Mouse (Mus musculus) C2C12 (cell line): ENCODE results near the gene Cyp4a32. TPM values are rescaled to one million over a fixed set of nuclear protein-coding genes. Genes with fewer than 3 reads are reported as not detected.
"Not testable (repeated sequence)": the region's sequence is repeated elsewhere in the genome, so short reads cannot be mapped to it uniquely, and the experiment has no call there.

ENCODE experiments used
- H3K27me3 ChIP-seq: one replicate; pipeline ENCODE4 v1.6.1; 2011; ENCODE audit not compliant: control insufficient read depth, insufficient read depth, insufficient read length
- H3K36me3 ChIP-seq: one replicate; pipeline ENCODE4 v1.6.1; 2011; ENCODE audit not compliant: control insufficient read depth, insufficient read depth
- H3K4me3 ChIP-seq: one replicate; pipeline ENCODE4 v1.5.1; 2011; ENCODE audit warnings: mild to moderate bottlenecking, control low read depth; ENCODE audit not compliant: poor library complexity, insufficient read depth, severe bottlenecking
- H3K79me2 ChIP-seq: one replicate; pipeline ENCODE4 v1.6.1; 2011; ENCODE audit not compliant: control insufficient read depth, insufficient read depth
- H3K79me3 ChIP-seq: one replicate; pipeline ENCODE4 v1.6.1; 2011; ENCODE audit warnings: low read depth, control low read depth
- H3ac ChIP-seq: one replicate; pipeline ENCODE3; 2011; ENCODE audit warnings: low read depth; ENCODE audit not compliant: control insufficient read depth, insufficient read length
- CEBPB ChIP-seq: IDR thresholded peaks from one replicate; pipeline ENCODE4 v1.6.1; 2011; ENCODE audit warnings: low read depth, mild to moderate bottlenecking, control low read depth, moderate library complexity
- CTCF ChIP-seq: IDR thresholded peaks from one replicate; pipeline ENCODE4 v1.5.1; 2011; ENCODE audit not compliant: control insufficient read depth, insufficient read depth, insufficient read length
- FOSL1 ChIP-seq: IDR thresholded peaks from one replicate; pipeline ENCODE4 v1.8.0; 2011; ENCODE audit warnings: mild to moderate bottlenecking, low read length; ENCODE audit not compliant: poor library complexity, insufficient read depth, severe bottlenecking
- MAX ChIP-seq: IDR thresholded peaks from one replicate; pipeline ENCODE4 v1.6.1; 2011; ENCODE audit warnings: mild to moderate bottlenecking, control low read depth
- MYOD1 ChIP-seq: IDR thresholded peaks from one replicate; pipeline ENCODE4 v1.6.1; 2011; ENCODE audit warnings: low read depth; ENCODE audit not compliant: control insufficient read depth, insufficient read length
- MYOG ChIP-seq: IDR thresholded peaks from one replicate; pipeline ENCODE4 v1.6.1; 2011; ENCODE audit not compliant: control insufficient read depth, insufficient read length; ENCODE audit errors: extremely low read depth
- USF1 ChIP-seq: IDR thresholded peaks from one replicate; pipeline ENCODE4 v1.6.1; 2011; ENCODE audit warnings: low read depth, mild to moderate bottlenecking, control low read depth, moderate library complexity
- long read RNA-seq, 2 experiments: library from polyadenylated mRNA; unstranded; transcript quantifications; one replicate each; pipeline ENCODE4 v2.0.0; 2019 to 2020
- polyA plus RNA-seq: library from polyadenylated mRNA; unstranded; fragments of >200 nt; fragmentation: generic; extraction: Trizol; gene quantifications from one replicate; pipeline ENCODE4 v1.2.1, GENCODE M21; 2012; ENCODE audit warnings: missing spikeins

Cyp4a32 gene
- not detected for polyA plus RNA-seq
- long read RNA-seq, experiment 1: 0 reads
- long read RNA-seq, experiment 2: 0 reads

DNA sequence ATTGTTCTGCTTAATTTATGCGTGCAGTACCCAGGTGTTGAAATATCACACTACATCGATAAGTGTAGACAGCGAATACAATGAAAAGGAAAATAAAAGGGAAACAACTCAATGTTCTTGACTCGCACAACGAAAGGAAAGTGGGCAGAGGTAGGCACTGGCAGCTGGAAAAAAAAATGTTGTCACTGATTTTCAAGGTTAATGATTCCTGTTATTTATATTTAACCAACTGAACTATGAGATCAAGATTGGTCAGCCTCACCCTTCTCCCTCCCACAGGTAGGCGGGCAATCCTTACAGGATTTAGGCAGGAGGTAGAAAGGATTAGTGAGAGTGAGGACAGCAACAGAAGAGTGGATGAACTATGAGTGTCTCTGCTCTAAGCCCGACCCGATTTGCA lies at the start of gene Cyp4a32:
Cyp4a32 (plus strand) TSS at position 359 of the 400 bp plus-strand sequence.
- not testable (repeated sequence) for H3ac ChIP-seq, H3K27me3 ChIP-seq, H3K4me3 ChIP-seq

DNA sequence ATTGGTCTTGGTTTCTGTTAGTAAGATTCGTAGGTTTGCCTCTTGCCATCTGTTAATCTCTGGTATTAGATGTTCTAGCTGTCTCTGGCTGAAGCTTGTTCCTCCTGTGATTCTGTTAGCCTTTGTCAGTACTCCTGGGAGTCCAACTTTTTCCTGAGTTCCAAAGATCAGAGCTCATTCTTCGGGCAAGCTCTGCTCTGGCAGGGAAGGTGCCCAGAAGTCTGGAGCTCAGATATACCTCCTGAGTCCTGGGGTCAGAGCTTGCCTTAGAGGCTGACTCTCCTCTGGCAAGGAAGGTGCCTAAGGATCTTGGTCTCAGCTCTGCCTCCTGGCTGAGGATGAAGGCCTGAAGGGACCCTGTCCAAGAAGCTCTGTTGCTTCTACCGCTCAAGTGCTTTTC lies 48.0 kb upstream of the Cyp4a32 start:
- Histone ChIP-seq H3K27me3 (no peaks in the 10 kb centered on the region), H3K79me2 (no peaks in the 10 kb centered on the region), H3ac (no peak overlapping the region), H3K4me3 (no peak overlapping the region), H3K79me3 (no peaks in the 10 kb centered on the region), H3K36me3 (no peaks in the 10 kb centered on the region)
- TF ChIP-seq CTCF (no peak), FOSL1 (no peak), MAX (no peak)

More for the DNA sequence above, at the start of gene Cyp4a32:
- not testable (repeated sequence) for H3K79me2 ChIP-seq, H3K79me3 ChIP-seq, H3K36me3 ChIP-seq

DNA sequence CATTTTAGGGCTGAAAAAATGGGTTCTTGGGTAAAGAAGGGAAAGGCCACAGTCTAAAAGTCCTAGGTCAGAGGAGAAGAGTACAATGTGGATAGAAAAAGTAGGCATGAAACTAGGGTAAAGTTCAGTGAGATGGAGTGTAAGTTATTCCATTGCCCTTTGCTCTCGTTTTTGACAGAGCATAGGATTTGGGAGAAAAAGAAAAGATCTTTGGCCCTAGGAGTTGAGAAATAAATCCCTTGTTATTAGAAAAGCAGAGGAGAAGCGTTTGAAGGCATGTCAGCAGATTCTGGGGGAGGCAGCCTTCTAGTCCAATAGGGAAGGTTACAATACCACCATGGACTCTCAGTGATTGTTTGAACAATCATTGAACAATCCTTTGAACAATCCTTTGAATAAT lies 45.3 kb upstream of the Cyp4a32 start:
- Histone ChIP-seq H3K4me3 (no peak overlapping the region), H3K27me3 (no peaks in the 10 kb centered on the region), H3K79me3 (no peaks in the 10 kb centered on the region), H3K36me3 (no peaks in the 10 kb centered on the region), H3ac (no peak overlapping the region), H3K79me2 (no peaks in the 10 kb centered on the region)
- TF ChIP-seq CTCF (no peak), MYOD1 (no peak), USF1 (no peak), CEBPB (no peak), MYOG (no peak), MAX (no peak)

DNA sequence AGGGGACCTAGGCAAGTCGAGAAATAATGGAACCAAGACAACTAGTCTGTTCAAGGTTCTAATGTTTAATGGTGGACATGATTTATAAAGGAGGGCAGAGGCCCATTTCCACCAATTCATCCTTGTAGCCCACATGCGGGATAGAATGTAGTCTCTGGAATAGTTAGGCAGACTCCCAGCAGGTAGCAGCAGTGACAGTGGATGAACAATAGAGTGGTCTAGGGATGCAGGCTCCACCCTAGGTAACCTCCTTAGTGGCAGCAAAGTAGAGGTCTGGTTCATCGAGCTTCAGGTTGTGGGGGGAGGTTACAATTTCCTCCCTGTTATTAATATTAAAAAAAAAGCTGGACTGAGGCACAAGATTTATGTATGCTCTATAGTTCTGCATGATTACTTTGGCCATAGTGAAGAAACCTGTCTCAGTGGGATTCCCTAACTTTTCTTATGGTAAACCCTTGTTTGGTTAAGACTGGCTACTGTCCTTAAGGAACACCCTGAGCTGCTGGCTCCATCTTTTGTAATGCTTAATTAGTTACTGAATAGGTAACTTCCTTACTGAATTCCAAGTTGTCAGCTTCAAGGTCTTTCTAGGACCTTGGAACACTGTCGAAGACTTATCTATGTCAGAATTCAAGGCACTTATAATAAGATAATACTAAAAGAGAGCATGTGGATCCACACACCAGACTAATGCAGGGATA lies 42.8 kb upstream of the Cyp4a32 start:
- Histone ChIP-seq H3K4me3 (no peak overlapping the region), H3K36me3 (no peaks in the 10 kb centered on the region), H3K27me3 (no peaks in the 10 kb centered on the region), H3K79me3 (no peaks in the 10 kb centered on the region), H3ac (no peak overlapping the region), H3K79me2 (no peaks in the 10 kb centered on the region)
- TF ChIP-seq MYOG: no peak
- TF ChIP-seq CEBPB: no peak
- TF ChIP-seq FOSL1: no peak
- no peak for TF ChIP-seq MAX
- no peak for TF ChIP-seq USF1
- TF ChIP-seq MYOD1: no peak
- TF ChIP-seq CTCF: no peak

DNA sequence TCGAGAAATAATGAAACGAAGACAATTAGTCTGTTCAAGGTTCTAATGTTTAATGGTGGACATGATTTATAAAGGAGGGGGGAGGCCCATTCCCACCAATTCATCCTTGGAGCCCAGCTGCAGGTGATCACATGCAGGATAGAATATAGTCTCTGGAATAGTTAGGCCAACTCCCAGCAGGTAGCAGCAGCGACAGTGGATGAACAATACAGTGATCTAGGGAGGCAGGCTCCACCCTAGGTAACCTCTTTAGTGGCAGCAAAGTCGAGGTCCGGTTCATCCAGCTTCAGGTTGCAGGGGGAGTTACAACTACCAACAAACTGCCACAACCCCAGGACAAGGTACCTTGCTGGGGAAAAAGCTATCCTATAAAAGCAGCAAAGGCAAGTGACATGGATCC lies 39.5 kb upstream of the Cyp4a32 start:
- not testable (repeated sequence) for H3K36me3 ChIP-seq, H3K79me3 ChIP-seq, H3K27me3 ChIP-seq, H3K79me2 ChIP-seq, H3K4me3 ChIP-seq, H3ac ChIP-seq

DNA sequence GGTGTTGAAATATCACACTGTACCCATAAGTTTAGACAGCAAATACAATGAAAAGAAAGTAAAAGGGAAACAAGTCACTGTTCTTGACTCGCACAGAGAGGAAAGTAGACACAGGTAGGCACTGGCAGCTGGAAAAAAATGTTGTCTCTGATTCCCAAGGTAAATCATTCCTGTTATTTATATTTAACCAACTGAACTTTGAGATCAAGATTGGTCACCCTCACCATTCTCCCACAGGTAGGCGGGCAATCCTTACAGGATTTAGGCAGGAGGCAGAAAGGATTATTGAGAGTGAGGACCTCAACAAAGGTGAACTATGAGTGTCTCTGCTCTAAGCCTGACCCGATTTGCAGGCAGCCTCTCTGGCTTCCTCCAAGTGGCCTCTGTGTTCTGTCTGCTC lies 37.4 kb upstream of the Cyp4a32 start, which contains the start of gene Cyp4a31:
Cyp4a31 (plus strand) TSS at position 249 of the 400 bp plus-strand sequence.
- TF ChIP-seq CTCF: no peak
- no peak for TF ChIP-seq MAX
- no peak for TF ChIP-seq MYOG
- TF ChIP-seq USF1: no peak
- no peak for TF ChIP-seq FOSL1
- TF ChIP-seq CEBPB: no peak
- TF ChIP-seq MYOD1: no peak
- no peak within 1 kb of the TSS for H3K4me3 ChIP-seq
- no peaks in the 10 kb centered on the region for H3K36me3 ChIP-seq
- no peaks in the 10 kb centered on the region for H3K79me2 ChIP-seq
- H3K79me3 ChIP-seq: no peaks in the 10 kb centered on the region
- H3ac ChIP-seq: no peak within 1 kb of the TSS
- H3K27me3 ChIP-seq: no peaks in the 10 kb centered on the region

DNA sequence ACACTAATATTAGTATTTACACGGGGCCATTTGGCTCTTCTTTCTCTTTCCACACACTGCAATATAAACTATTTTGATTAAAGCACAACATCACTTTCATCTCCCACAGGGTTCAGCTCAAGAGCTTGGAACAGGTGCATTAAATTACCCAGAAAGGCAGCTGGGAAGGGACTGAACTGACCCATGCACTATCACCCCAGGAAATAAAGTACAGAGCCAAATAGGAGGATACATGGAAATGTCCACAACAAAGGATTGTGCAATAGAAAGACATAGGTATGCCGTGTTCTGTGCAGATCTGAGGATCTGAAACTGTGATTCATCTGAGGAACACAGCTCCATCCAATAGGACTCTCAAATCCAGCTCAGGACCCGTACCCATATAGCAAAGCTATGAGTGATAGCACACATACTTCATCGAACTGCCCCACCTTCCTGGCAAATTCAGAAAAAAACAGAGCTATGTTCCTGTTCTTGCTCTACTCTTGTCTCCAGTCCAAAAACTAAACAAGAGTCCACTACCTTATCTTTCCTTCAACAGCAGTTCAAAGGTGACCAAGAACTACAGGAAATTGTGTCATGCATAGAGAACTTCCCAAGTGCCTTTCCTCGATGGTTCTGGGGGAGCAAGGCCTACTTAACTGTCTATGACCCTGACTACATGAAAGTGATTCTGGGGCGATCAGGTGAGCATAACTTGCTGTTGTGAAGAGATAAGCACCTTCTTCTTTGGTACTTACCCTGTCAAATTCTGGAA lies 36.1 kb upstream of the Cyp4a32 start:
- H3K36me3 ChIP-seq, H3K79me3 ChIP-seq, H3ac ChIP-seq, H3K4me3 ChIP-seq, H3K27me3 ChIP-seq, H3K79me2 ChIP-seq: not testable (repeated sequence)
